Comparison of ENCODE assay signal across 10 mouse cellular contexts in the genomic region with DNA sequence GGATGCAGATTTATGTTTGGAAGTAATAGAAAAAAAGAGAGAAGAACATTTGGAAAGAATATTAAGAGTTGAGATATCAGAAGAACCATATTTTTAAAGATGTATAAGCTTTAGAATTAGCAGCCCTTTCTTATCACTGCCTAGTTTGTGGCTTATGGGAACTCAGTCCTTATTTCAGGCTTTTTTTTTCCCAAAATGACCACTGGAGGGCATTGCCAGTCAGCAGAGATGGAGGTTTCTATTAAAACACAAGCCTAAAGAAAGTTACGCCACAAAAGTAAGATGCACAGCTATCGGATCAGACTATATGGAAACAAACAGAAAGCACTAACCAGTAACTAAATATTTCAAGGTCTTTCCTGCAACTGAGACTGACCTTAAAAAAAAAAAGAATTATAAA.
DNase-seq lines count a peak whose midpoint lies in the region; ATAC-seq and TF ChIP-seq lines count a peak whose summit lies in the region.
"Had no signal": no experiment of that assay in that cellular context is flagged by ENCODE, and none has a peak within 500 bp of the region (broad histone marks: within the 10 kb centered on the region; RNA-seq: fewer than 3 reads in every experiment).

No protein-coding gene starts in this region.

- H3K4me3 ChIP-seq in kidney, adult 2 months (ENCODE audit: insufficient read depth, low read depth, low read length): no peak overlapping the region
- H3K4me3 ChIP-seq in midbrain, postnatal 0 days (ENCODE audit: low read depth, low read length): no peak overlapping the region
- H3K4me3 ChIP-seq in midbrain, embryonic 15.5 days: no peak overlapping the region
- no peak overlapping the region for H3K4me3 ChIP-seq in cortical plate, adult 2 months (ENCODE audit: insufficient read depth, low read length)
- H3K4me3 ChIP-seq: hindbrain, embryonic 12.5 days; midbrain, embryonic 12.5 days had no signal

- no peak for ATAC-seq in midbrain, postnatal 0 days (ENCODE audit: low FRiP score)
- no peak for ATAC-seq in midbrain, embryonic 15.5 days (replicated peaks)
- ATAC-seq in erythroid progenitor cell, adult 5-6 weeks (replicated peaks; ENCODE audit: low FRiP score, poor library complexity, severe bottlenecking): no peak

- H3K4me1 ChIP-seq in kidney, adult 2 months (ENCODE audit: control insufficient read depth, insufficient read depth, low read length): no peaks in the 10 kb centered on the region
- no peaks in the 10 kb centered on the region for H3K4me1 ChIP-seq in midbrain, postnatal 0 days (ENCODE audit: insufficient read depth, low read length)
- no peaks in the 10 kb centered on the region for H3K4me1 ChIP-seq in midbrain, embryonic 15.5 days
- peaks cover 2% of the 10 kb centered on the region; the same call in 1 of the 2 replicates for H3K4me1 ChIP-seq in cortical plate, adult 2 months (ENCODE audit: control insufficient read depth, insufficient read depth, low read length)
- H3K4me1 ChIP-seq: hindbrain, embryonic 12.5 days; midbrain, embryonic 12.5 days had no signal

- WGBS in kidney, adult 2 months: 70% methylated on average over 2 of the region's 2 CpGs
- WGBS in midbrain, postnatal 0 days: 56% methylated on average over 2 of the region's 2 CpGs
- WGBS in midbrain, embryonic 15.5 days: 55% methylated on average over 2 of the region's 2 CpGs

- TF ChIP-seq POLR2A in kidney, adult 2 months (IDR thresholded peaks at IDR 0.05; ENCODE audit: low read depth, low read length): no peak
- no peak for TF ChIP-seq POLR2A in cortical plate, adult 2 months (IDR thresholded peaks at IDR 0.05; ENCODE audit: extremely low read depth, insufficient read depth, low read length)

- H3K27ac ChIP-seq in kidney, adult 2 months (ENCODE audit: insufficient read depth, low read depth, low read length): no peak overlapping the region
- H3K27ac ChIP-seq in midbrain, postnatal 0 days (ENCODE audit: low read depth, low read length): no peak overlapping the region
- no peak overlapping the region for H3K27ac ChIP-seq in midbrain, embryonic 15.5 days
- H3K27ac ChIP-seq in cortical plate, adult 2 months (ENCODE audit: insufficient read depth, low read length): no peak overlapping the region
- H3K27ac ChIP-seq: hindbrain, embryonic 12.5 days; midbrain, embryonic 12.5 days had no signal

- peak; percentile 18; the same call in 1 of the 2 replicates for TF ChIP-seq CTCF in kidney, adult 2 months (conservative IDR thresholded peaks at IDR 0.05; ENCODE audit: insufficient read depth, insufficient read length, low read depth, low read length)
- TF ChIP-seq CTCF in midbrain, postnatal 0 days (IDR thresholded peaks at IDR 0.05): peak; percentile 78
- peak; percentile 32; the same call in 1 of the 2 replicates for TF ChIP-seq CTCF in cortical plate, adult 2 months (IDR thresholded peaks at IDR 0.05; ENCODE audit: extremely low read depth, insufficient read depth, low read length)

- H3K27me3 ChIP-seq in kidney, adult 2 months (replicated peaks; ENCODE audit: control insufficient read depth, insufficient read depth, low read length): no peaks in the 10 kb centered on the region
- no peaks in the 10 kb centered on the region for H3K27me3 ChIP-seq in midbrain, postnatal 0 days (ENCODE audit: insufficient read depth, low read length)
- H3K27me3 ChIP-seq in midbrain, embryonic 15.5 days (replicated peaks): no peaks in the 10 kb centered on the region
- H3K27me3 ChIP-seq: hindbrain, embryonic 12.5 days; midbrain, embryonic 12.5 days had no signal

- H3K4me2 ChIP-seq in midbrain, postnatal 0 days (ENCODE audit: low read depth, low read length, poor library complexity, severe bottlenecking): no peak overlapping the region
- H3K4me2 ChIP-seq in midbrain, embryonic 15.5 days: no peak overlapping the region
- H3K4me2 ChIP-seq: hindbrain, embryonic 12.5 days; midbrain, embryonic 12.5 days had no signal

- peak; percentile 13 for DNase-seq in kidney, adult 2 months
- DNase-seq in kidney, adult 18-20 months: no peak
- peak; percentile 70 for DNase-seq in midbrain, postnatal 0 days (ENCODE audit: low spot score)
- DNase-seq in retina, postnatal 1 day: peak; percentile 14
- no peak for DNase-seq in urinary bladder, postnatal 25 days (ENCODE audit: low spot score)

- no peaks in the 10 kb centered on the region for H3K36me3 ChIP-seq in kidney, adult 2 months (ENCODE audit: control insufficient read depth, insufficient read depth, low read length)
- H3K36me3 ChIP-seq in midbrain, postnatal 0 days (ENCODE audit: insufficient read depth, low read length): no peaks in the 10 kb centered on the region
- H3K36me3 ChIP-seq in midbrain, embryonic 15.5 days (replicated peaks): no peaks in the 10 kb centered on the region
- H3K36me3 ChIP-seq: hindbrain, embryonic 12.5 days; midbrain, embryonic 12.5 days had no signal

- H3K9me3 ChIP-seq in midbrain, postnatal 0 days (ENCODE audit: low read length): no peaks in the 10 kb centered on the region
- no peaks in the 10 kb centered on the region for H3K9me3 ChIP-seq in midbrain, embryonic 15.5 days
- H3K9me3 ChIP-seq: hindbrain, embryonic 12.5 days; midbrain, embryonic 12.5 days had no signal

- no peak overlapping the region for H3K9ac ChIP-seq in midbrain, postnatal 0 days (replicated peaks; ENCODE audit: low read length, poor library complexity, severe bottlenecking)
- no peak overlapping the region for H3K9ac ChIP-seq in midbrain, embryonic 15.5 days
- H3K9ac ChIP-seq: hindbrain, embryonic 12.5 days; midbrain, embryonic 12.5 days had no signal

Comparison
In these comparisons a context has a peak if more than half of its experiments do, and no peak if none do; other contexts are left out.
1. DNase-seq: peak in kidney, adult 2 months (single experiment), midbrain, postnatal 0 days (single experiment) and retina, postnatal 1 day (single experiment); none in kidney, adult 18-20 months (single experiment) and urinary bladder, postnatal 25 days (single experiment).
2. CTCF ChIP-seq: peak in every context shown above with its lines; median percentile 78 in midbrain, postnatal 0 days; 32 in cortical plate, adult 2 months; 18 in kidney, adult 2 months.